Mouse (Mus musculus) hematopoietic stem cell, adult 5-6 weeks (primary cell): ENCODE results near the gene Ddx39. TPM values are rescaled to one million over a fixed set of nuclear protein-coding genes. Genes with fewer than 3 reads are reported as not detected.

Experiments used
- ATAC-seq, 2 experiments: fragments of 125-278 bp in 1 of 2; replicated peaks in 1 of 2; 2 replicates each; pipeline ENCODE4 v1.8.0; 2016 to 2017; ENCODE audit warnings: inconsistent platforms in 2 of 2, mild to moderate bottlenecking in 2 of 2, moderate number of reproducible peaks in 2 of 2, low read depth in 1 of 2, moderate TSS enrichment in 1 of 2; ENCODE audit not compliant: low FRiP score in 2 of 2, poor library complexity in 2 of 2, severe bottlenecking in 2 of 2, insufficient read depth in 1 of 2, low TSS enrichment in 1 of 2
- total RNA-seq: library from RNA; stranded (forward); fragments of 172-1452, 232-1000 nt; gene quantifications from 2 replicates; pipeline ENCODE4 v1.2.3, GENCODE M21; 2017

The Ddx39 gene
- total RNA-seq, 1 experiment from 2014 or later, result 61.0 TPM

- peak; percentile 83 to 87 for ATAC-seq
These were observed 9.9 kb downstream of the Ddx39 start for GRCm38 (mm10) chr8:83724697-83725482.

GRCm38 (mm10) chr8:83725521-83726102 is 10.6 kb downstream of the Ddx39 start:
- ATAC-seq, result no peak

GRCm38 (mm10) chr8:83729009-83729807 is 14.2 kb downstream of the Ddx39 start:
- ATAC-seq, result peak; percentile 31 to 39; a peak in 1 of 4 replicates

- ATAC-seq, result no peak
These were observed 16.9 kb downstream of the Ddx39 start for GRCm38 (mm10) chr8:83731906-83732305.

GRCm38 (mm10) chr8:83732919-83733318 is 17.9 kb downstream of the Ddx39 start:
- ATAC-seq, result no peak

DNA sequence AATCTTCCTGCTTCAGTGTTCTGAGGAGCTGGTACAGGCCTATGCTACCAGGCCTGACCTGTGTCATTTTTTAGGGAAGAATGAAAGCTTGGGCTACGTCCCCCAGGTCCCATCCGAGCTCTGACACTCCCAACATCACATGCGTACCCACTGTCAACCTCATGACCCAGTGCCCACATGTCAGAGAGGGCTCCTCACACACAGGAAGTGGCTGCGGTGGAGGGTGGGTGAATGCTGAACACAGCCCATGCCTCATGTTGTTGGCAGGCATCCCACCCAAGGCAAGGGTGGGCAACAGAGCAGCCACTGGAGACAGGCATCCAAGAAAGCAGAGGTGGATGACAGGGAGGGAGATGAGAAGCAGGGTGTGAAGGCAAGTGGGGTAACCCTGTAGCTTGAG is 21.7 kb downstream of the Ddx39 start:
- peak; percentile 51 to 60 for ATAC-seq

- no peak for ATAC-seq
These were observed 22.4 kb downstream of the Ddx39 start for GRCm38 (mm10) chr8:83737346-83737745.

GRCm38 (mm10) chr8:83737852-83738562 is 23.0 kb downstream of the Ddx39 start:
- ATAC-seq, result peak; percentile 27 to 42

- no peak for ATAC-seq
These were observed 24.2 kb downstream of the Ddx39 start for GRCm38 (mm10) chr8:83738949-83739710.

GRCm38 (mm10) chr8:83739711-83740468 is 24.9 kb downstream of the Ddx39 start:
- peak; percentile 63 to 65 for ATAC-seq

DNA sequence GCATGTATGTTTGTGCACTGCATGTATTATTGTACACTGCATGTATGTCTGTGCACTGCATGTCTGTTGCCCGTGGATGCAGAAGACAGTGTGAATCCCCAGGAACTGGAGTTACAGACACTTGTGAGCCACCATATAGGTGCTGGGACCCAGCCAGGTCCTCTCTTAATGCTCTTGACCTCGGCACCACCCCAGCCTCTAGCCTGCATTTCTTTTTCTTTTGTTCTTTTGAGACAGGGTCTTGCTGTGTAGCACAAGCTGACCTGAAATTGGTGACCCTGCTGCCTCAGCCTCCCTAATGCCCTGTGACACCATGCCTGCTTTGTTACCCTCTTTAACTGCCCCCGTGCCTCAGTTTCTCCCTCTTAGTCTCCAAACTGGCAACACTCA is 25.6 kb downstream of the Ddx39 start:
- no peak for ATAC-seq

GRCm38 (mm10) chr8:83740976-83741741 is 26.2 kb downstream of the Ddx39 start, which contains the start of gene Adgre5:
Gene Adgre5 (minus strand): TSS chr8:83741326.
- ATAC-seq, result peak in 1 of 2 experiments; percentile 15; a peak in 1 of 4 replicates

DNA sequence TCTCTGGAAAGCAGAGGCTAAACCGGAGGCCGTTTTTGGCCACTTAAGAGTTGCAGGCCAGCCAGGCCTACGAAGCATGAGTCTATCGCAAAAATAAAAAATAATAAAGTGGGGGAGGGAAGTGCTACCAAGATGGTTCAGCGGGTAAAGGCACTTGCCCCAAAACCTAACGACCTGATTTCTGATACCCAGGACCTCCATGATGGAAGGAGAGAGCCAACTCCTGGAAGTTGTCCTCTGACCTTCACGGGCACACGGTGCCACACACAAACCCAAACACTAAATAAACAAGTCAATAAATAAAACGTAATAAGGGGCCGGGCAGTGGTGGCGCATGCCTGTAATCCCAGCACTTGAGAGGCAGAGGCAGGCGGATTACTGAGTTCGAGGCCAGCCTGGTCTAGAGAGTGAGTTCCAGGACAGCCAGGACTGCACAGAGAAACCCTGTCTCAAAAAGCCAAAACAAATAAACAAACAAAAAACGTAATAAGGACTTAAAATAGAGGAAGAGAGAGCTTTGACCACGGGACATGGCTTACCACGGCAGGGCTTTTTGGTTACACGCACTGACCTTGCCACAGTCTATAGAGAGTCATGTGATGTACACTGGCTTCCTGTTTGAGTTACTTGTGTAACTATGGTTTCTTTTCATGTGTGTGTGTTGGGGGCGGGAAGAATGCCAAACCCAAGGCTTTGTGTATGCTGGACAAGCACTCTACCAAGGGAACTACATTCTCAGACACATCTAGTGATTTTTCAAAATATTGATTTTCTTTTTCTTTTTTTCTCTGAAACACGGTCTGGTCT is 27.1 kb downstream of the Ddx39 start:
- ATAC-seq, result peak; percentile 56 to 57

DNA sequence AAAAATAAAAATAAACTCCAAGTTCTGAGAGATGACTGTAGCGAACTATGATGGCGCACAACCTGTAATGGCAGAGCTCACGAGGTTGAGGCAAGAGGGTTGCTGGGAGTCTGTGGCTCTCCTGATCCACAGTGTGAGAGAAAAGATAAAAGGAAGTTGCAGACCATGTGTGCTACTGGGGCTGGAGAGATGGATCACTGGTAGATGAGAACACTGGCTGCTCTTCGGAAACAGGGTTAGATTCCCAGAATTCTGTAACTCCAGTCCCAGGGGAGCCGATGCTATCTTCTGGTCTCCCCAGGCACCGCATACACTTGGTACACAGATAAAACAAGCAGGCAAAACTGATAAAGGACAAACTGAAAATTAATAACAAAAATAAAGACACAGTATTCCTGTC is 28.0 kb downstream of the Ddx39 start:
- no peak for ATAC-seq

DNA sequence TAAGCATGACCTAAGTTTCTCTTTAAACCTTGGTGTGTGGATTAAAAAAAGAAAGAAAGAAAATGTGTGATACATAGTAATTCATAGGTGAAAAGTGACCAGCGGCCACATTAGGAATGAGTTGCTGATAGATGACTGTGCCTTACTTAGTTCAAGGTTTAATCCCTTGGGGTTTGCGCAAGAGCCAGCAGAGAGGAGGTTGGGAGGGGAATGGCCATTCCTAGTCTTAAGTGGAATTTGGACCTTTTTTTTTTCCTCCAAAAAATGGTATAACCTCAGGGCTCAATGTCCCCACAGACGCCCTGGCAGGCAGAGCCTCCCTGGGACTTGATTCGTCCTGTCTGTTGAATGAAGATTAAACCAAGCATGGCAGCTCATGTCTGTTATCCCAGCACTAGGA is 29.1 kb downstream of the Ddx39 start:
- ATAC-seq, result no peak
